Mouse (Mus musculus): ENCODE measurements around the gene Baz2b.

DNA sequence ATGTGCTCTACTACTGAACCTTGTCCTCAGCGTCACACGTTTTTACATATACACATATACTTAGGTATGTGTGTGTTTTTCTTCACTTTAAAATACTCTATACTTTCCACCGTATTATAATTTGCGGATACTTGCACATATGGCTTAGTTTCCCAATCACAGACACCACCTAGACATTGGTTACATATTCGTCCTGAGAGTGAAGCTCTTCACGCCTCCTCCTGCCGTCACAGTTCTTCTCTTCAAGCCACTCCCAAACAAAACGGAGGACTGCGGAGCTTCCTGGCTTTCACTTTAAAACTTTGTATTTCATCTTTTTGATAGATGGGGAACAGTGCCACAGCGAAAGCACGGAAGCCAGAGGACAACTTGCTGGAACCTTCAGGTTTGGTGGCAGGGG lies 44.0 kb downstream of the Baz2b start:
- TF ChIP-seq CTCF (IDR thresholded peaks at IDR 0.05; ENCODE audit: low read depth) (no peak), EP300 (optimal IDR thresholded peaks at IDR 0.05) (no peak)
